27 mouse cellular contexts compared by ENCODE assay signal in genomic region chr1:105184470-105184869, GRCm38 (mm10).
"Had no signal": no experiment of that assay in that cellular context is flagged by ENCODE, and none has a peak within 500 bp of the region (broad histone marks: within the 10 kb centered on the region; RNA-seq: fewer than 3 reads in every experiment).

No protein-coding gene starts in this region.

- H3K36me3 ChIP-seq: embryonic facial prominence, embryonic 10.5 days; embryonic facial prominence, embryonic 12.5 days; embryonic facial prominence, embryonic 13.5 days; embryonic facial prominence, embryonic 15.5 days; forebrain, embryonic 10.5 days; forebrain, embryonic 12.5 days; forebrain, embryonic 15.5 days; heart, embryonic 10.5 days had no signal

- H3K27me3 ChIP-seq: embryonic facial prominence, embryonic 12.5 days; embryonic facial prominence, embryonic 13.5 days; embryonic facial prominence, embryonic 15.5 days; forebrain, embryonic 12.5 days; forebrain, embryonic 13.5 days; forebrain, embryonic 15.5 days had no signal

- H3K4me3 ChIP-seq: embryonic facial prominence, embryonic 10.5 days; embryonic facial prominence, embryonic 12.5 days; embryonic facial prominence, embryonic 13.5 days; embryonic facial prominence, embryonic 15.5 days; erythroblast, embryonic 14.5 days; forebrain, embryonic 10.5 days; forebrain, embryonic 12.5 days; forebrain, embryonic 13.5 days; forebrain, embryonic 15.5 days; gastrocnemius, adult 2 months; heart, embryonic 10.5 days had no signal

- H3K9ac ChIP-seq: embryonic facial prominence, embryonic 12.5 days; embryonic facial prominence, embryonic 13.5 days; embryonic facial prominence, embryonic 15.5 days; forebrain, embryonic 12.5 days; forebrain, embryonic 13.5 days; forebrain, embryonic 15.5 days; forebrain, postnatal 0 days had no signal

- DNase-seq: cerebellum, adult 9-10 months; cerebellum, adult 9-11 months; cerebellum, postnatal 10 days; cerebellum, postnatal 14 days; cerebellum, postnatal 25 days; cerebellum, postnatal 36 days; embryo, embryonic 11 days; forebrain, postnatal 0 days; gastrocnemius, adult 2 months; gastrocnemius, postnatal 10 days; gastrocnemius, postnatal 14 days; gastrocnemius, postnatal 25 days; gastrocnemius, postnatal 36 days; heart, adult 11 months; heart, adult 18-20 months had no signal

- H3K27ac ChIP-seq: embryonic facial prominence, embryonic 10.5 days; embryonic facial prominence, embryonic 12.5 days; embryonic facial prominence, embryonic 13.5 days; embryonic facial prominence, embryonic 15.5 days; forebrain, embryonic 10.5 days; forebrain, embryonic 12.5 days; forebrain, embryonic 13.5 days; forebrain, embryonic 15.5 days; gastrocnemius, adult 2 months; heart, embryonic 10.5 days had no signal

- ATAC-seq: forebrain, embryonic 13.5 days; forebrain, embryonic 14.5 days; forebrain, embryonic 15.5 days; forebrain, embryonic 16.5 days; forebrain, postnatal 0 days had no signal
